Mouse (Mus musculus): Measurements from ENCODE around the gene Zfp467.

Gene Zfp467

GRCm38 (mm10) chr6:48445181-48446101 lies at the start of gene Zfp467:
Gene Zfp467, minus strand, starts transcription at chr6:48445825.
- peak; percentile 63 to 67 for DNase-seq (ENCODE audit: low spot score in 2 of 2)

GRCm38 (mm10) chr6:48493136-48493730 lies 47.6 kb upstream of the Zfp467 start:
- DNase-seq (ENCODE audit: low spot score in 2 of 2): no peak

- no peak for DNase-seq (ENCODE audit: low spot score in 2 of 2)
These were observed 45.7 kb upstream of the Zfp467 start for GRCm38 (mm10) chr6:48491361-48491760.

GRCm38 (mm10) chr6:48489741-48490140 lies 44.1 kb upstream of the Zfp467 start:
- DNase-seq (ENCODE audit: low spot score in 2 of 2): no peak

GRCm38 (mm10) chr6:48487747-48488725 lies 42.4 kb upstream of the Zfp467 start:
- peak; percentile 39 to 67 for DNase-seq (ENCODE audit: low spot score in 2 of 2)

GRCm38 (mm10) chr6:48482501-48482900 lies 36.9 kb upstream of the Zfp467 start:
- DNase-seq (ENCODE audit: low spot score in 2 of 2): no peak

GRCm38 (mm10) chr6:48478446-48478845 lies 32.8 kb upstream of the Zfp467 start:
- no peak for DNase-seq (ENCODE audit: low spot score in 2 of 2)

GRCm38 (mm10) chr6:48470739-48471138 lies 25.1 kb upstream of the Zfp467 start:
- DNase-seq (ENCODE audit: low spot score in 2 of 2): no peak

GRCm38 (mm10) chr6:48467490-48467889 lies 21.9 kb upstream of the Zfp467 start:
- no peak for DNase-seq (ENCODE audit: low spot score in 2 of 2)

GRCm38 (mm10) chr6:48466715-48467114 lies 21.1 kb upstream of the Zfp467 start:
- DNase-seq (ENCODE audit: low spot score in 2 of 2): no peak

- DNase-seq (ENCODE audit: low spot score in 2 of 2): no peak
These were observed 19.5 kb upstream of the Zfp467 start for GRCm38 (mm10) chr6:48464966-48465679.

- DNase-seq (ENCODE audit: low spot score in 2 of 2): no peak
These were observed 7.1 kb upstream of the Zfp467 start for GRCm38 (mm10) chr6:48452771-48453170.

- no peak for DNase-seq (ENCODE audit: low spot score in 2 of 2)
These were observed 6.5 kb upstream of the Zfp467 start for GRCm38 (mm10) chr6:48452151-48452550.

GRCm38 (mm10) chr6:48448527-48448926 lies 2.9 kb upstream of the Zfp467 start:
- peak in 1 of 2 experiments; percentile 41 for DNase-seq (ENCODE audit: low spot score in 2 of 2)

- DNase-seq (ENCODE audit: low spot score in 2 of 2): no peak
These were observed 2.3 kb upstream of the Zfp467 start, which contains the start of gene Sspo for GRCm38 (mm10) chr6:48447929-48448328. Gene Sspo, plus strand, starts transcription at chr6:48448229.

GRCm38 (mm10) chr6:48446896-48447295 lies 1.3 kb upstream of the Zfp467 start:
- no peak for DNase-seq (ENCODE audit: low spot score in 2 of 2)

GRCm38 (mm10) chr6:48446256-48446655 lies 631 bp upstream of the Zfp467 start:
- DNase-seq (ENCODE audit: low spot score in 2 of 2): peak; percentile 48 to 59

- DNase-seq (ENCODE audit: low spot score in 2 of 2): peak in 1 of 2 experiments; percentile 71
These were observed 1.1 kb downstream of the Zfp467 start for GRCm38 (mm10) chr6:48444310-48445180.

- DNase-seq (ENCODE audit: low spot score in 2 of 2): peak; percentile 94
These were observed 1.9 kb downstream of the Zfp467 start for GRCm38 (mm10) chr6:48443592-48444309.
